Mouse (Mus musculus): ENCODE measurements around the gene Hoxa9. TPM values are rescaled to one million over a fixed set of nuclear protein-coding genes. Genes with fewer than 3 reads are reported as not detected.

The Hoxa9 gene
- polyA plus RNA-seq, 1 experiment from 2014 or later: 0.13 TPM

GRCm38 (mm10) chr6:52239625-52240388 is 8.9 kb upstream of the Hoxa9 start:
- Histone ChIP-seq H3K36me3 (ENCODE audit: control insufficient read depth, insufficient read depth) (no peaks in the 10 kb centered on the region), H3K27me3 (ENCODE audit: control insufficient read depth, insufficient read depth, low read depth, low read length) (peaks cover 97% of the 10 kb centered on the region), H3K4me2 (ENCODE audit: low read depth, low read length) (no peak overlapping the region), H3K4me1 (ENCODE audit: control insufficient read depth, low read depth, low read length) (no peaks in the 10 kb centered on the region; the same call in 1 of the 2 replicates), H3K4me3 (ENCODE audit: low read depth, low read length) (no peak overlapping the region), H3K9me3 (replicated peaks; ENCODE audit: control insufficient read depth, low read length) (no peaks in the 10 kb centered on the region), H3K27ac (ENCODE audit: low read length) (no peak overlapping the region), H3K9ac (ENCODE audit: low read depth, low read length) (no peak overlapping the region)
- ATAC-seq (ENCODE audit: low read depth): no peak
- WGBS (ENCODE audit: insufficient replicate concordance): 3% methylated on average over 30 of the region's 30 CpGs

GRCm38 (mm10) chr6:52238976-52239375 is 8.1 kb upstream of the Hoxa9 start:
- Histone ChIP-seq H3K36me3 (ENCODE audit: control insufficient read depth, insufficient read depth) (no peaks in the 10 kb centered on the region), H3K9ac (ENCODE audit: low read depth, low read length) (no peak overlapping the region), H3K27me3 (ENCODE audit: control insufficient read depth, insufficient read depth, low read depth, low read length) (peaks cover 97% of the 10 kb centered on the region), H3K4me1 (ENCODE audit: control insufficient read depth, low read depth, low read length) (no peaks in the 10 kb centered on the region; the same call in 1 of the 2 replicates), H3K4me2 (ENCODE audit: low read depth, low read length) (no peak overlapping the region), H3K4me3 (ENCODE audit: low read depth, low read length) (no peak overlapping the region), H3K27ac (ENCODE audit: low read length) (no peak overlapping the region), H3K9me3 (replicated peaks; ENCODE audit: control insufficient read depth, low read length) (no peaks in the 10 kb centered on the region)
- WGBS (ENCODE audit: insufficient replicate concordance): 8% methylated on average over 7 of the region's 7 CpGs
- no peak for ATAC-seq (ENCODE audit: low read depth)

GRCm38 (mm10) chr6:52238155-52238545 is 7.3 kb upstream of the Hoxa9 start:
- whole genome bisulfite sequencing (ENCODE audit: insufficient replicate concordance): 4% methylated on average over 7 of the region's 7 CpGs
- no peak overlapping the region for H3K27ac ChIP-seq (ENCODE audit: low read length)
- no peaks in the 10 kb centered on the region; the same call in 1 of the 2 replicates for H3K4me1 ChIP-seq (ENCODE audit: control insufficient read depth, low read depth, low read length)
- H3K27me3 ChIP-seq (ENCODE audit: control insufficient read depth, insufficient read depth, low read depth, low read length): peaks cover 97% of the 10 kb centered on the region
- H3K4me2 ChIP-seq (ENCODE audit: low read depth, low read length): no peak overlapping the region
- no peaks in the 10 kb centered on the region for H3K36me3 ChIP-seq (ENCODE audit: control insufficient read depth, insufficient read depth)
- H3K9me3 ChIP-seq (replicated peaks; ENCODE audit: control insufficient read depth, low read length): no peaks in the 10 kb centered on the region
- ATAC-seq (ENCODE audit: low read depth): no peak
- no peak overlapping the region for H3K9ac ChIP-seq (ENCODE audit: low read depth, low read length)
- H3K4me3 ChIP-seq (ENCODE audit: low read depth, low read length): no peak overlapping the region

- no peak for ATAC-seq (ENCODE audit: low read depth)
- no peaks in the 10 kb centered on the region for H3K9me3 ChIP-seq (replicated peaks; ENCODE audit: control insufficient read depth, low read length)
- H3K4me3 ChIP-seq (ENCODE audit: low read depth, low read length): no peak overlapping the region
- H3K36me3 ChIP-seq (ENCODE audit: control insufficient read depth, insufficient read depth): no peaks in the 10 kb centered on the region
- H3K4me2 ChIP-seq (ENCODE audit: low read depth, low read length): no peak overlapping the region
- peaks cover 97% of the 10 kb centered on the region for H3K27me3 ChIP-seq (ENCODE audit: control insufficient read depth, insufficient read depth, low read depth, low read length)
- H3K27ac ChIP-seq (ENCODE audit: low read length): no peak overlapping the region
- WGBS (ENCODE audit: insufficient replicate concordance): 27% methylated on average over 10 of the region's 10 CpGs
- H3K4me1 ChIP-seq (ENCODE audit: control insufficient read depth, low read depth, low read length): no peaks in the 10 kb centered on the region; the same call in 1 of the 2 replicates
- H3K9ac ChIP-seq (ENCODE audit: low read depth, low read length): no peak overlapping the region
Measured at GRCm38 (mm10) chr6:52237346-52238154, 6.7 kb upstream of the Hoxa9 start.

- peaks cover 98% of the 10 kb centered on the region for H3K27me3 ChIP-seq (ENCODE audit: control insufficient read depth, insufficient read depth, low read depth, low read length)
- no peak overlapping the region for H3K9ac ChIP-seq (ENCODE audit: low read depth, low read length)
- no peaks in the 10 kb centered on the region for H3K9me3 ChIP-seq (replicated peaks; ENCODE audit: control insufficient read depth, low read length)
- no peak for ATAC-seq (ENCODE audit: low read depth)
- H3K4me2 ChIP-seq (ENCODE audit: low read depth, low read length): no peak overlapping the region
- H3K4me1 ChIP-seq (ENCODE audit: control insufficient read depth, low read depth, low read length): no peaks in the 10 kb centered on the region; the same call in 1 of the 2 replicates
- H3K27ac ChIP-seq (ENCODE audit: low read length): no peak overlapping the region
- no peaks in the 10 kb centered on the region for H3K36me3 ChIP-seq (ENCODE audit: control insufficient read depth, insufficient read depth)
- WGBS (ENCODE audit: insufficient replicate concordance): 28% methylated on average over 3 of the region's 3 CpGs
- no peak overlapping the region for H3K4me3 ChIP-seq (ENCODE audit: low read depth, low read length)
Measured at GRCm38 (mm10) chr6:52236806-52237205, 5.9 kb upstream of the Hoxa9 start.

- H3K4me1 ChIP-seq (ENCODE audit: control insufficient read depth, low read depth, low read length): no peaks in the 10 kb centered on the region; the same call in 1 of the 2 replicates
- peaks cover 96% of the 10 kb centered on the region for H3K27me3 ChIP-seq (ENCODE audit: control insufficient read depth, insufficient read depth, low read depth, low read length)
- no peak overlapping the region for H3K4me3 ChIP-seq (ENCODE audit: low read depth, low read length)
- H3K9ac ChIP-seq (ENCODE audit: low read depth, low read length): no peak overlapping the region
- no peak for ATAC-seq (ENCODE audit: low read depth)
- H3K27ac ChIP-seq (ENCODE audit: low read length): no peak overlapping the region
- WGBS (ENCODE audit: insufficient replicate concordance): 24% methylated on average over 6 of the region's 6 CpGs
- H3K4me2 ChIP-seq (ENCODE audit: low read depth, low read length): no peak overlapping the region
- no peaks in the 10 kb centered on the region for H3K9me3 ChIP-seq (replicated peaks; ENCODE audit: control insufficient read depth, low read length)
- no peaks in the 10 kb centered on the region for H3K36me3 ChIP-seq (ENCODE audit: control insufficient read depth, insufficient read depth)
Measured at GRCm38 (mm10) chr6:52235866-52236265, 5.0 kb upstream of the Hoxa9 start.

- no peaks in the 10 kb centered on the region for H3K36me3 ChIP-seq (ENCODE audit: control insufficient read depth, insufficient read depth)
- H3K4me3 ChIP-seq (ENCODE audit: low read depth, low read length): no peak overlapping the region
- H3K27ac ChIP-seq (ENCODE audit: low read length): no peak overlapping the region
- no peaks in the 10 kb centered on the region for H3K4me1 ChIP-seq (ENCODE audit: control insufficient read depth, low read depth, low read length)
- WGBS (ENCODE audit: insufficient replicate concordance): 37% methylated on average over 9 of the region's 9 CpGs
- H3K9me3 ChIP-seq (replicated peaks; ENCODE audit: control insufficient read depth, low read length): no peaks in the 10 kb centered on the region
- peaks cover 96% of the 10 kb centered on the region for H3K27me3 ChIP-seq (ENCODE audit: control insufficient read depth, insufficient read depth, low read depth, low read length)
- H3K4me2 ChIP-seq (ENCODE audit: low read depth, low read length): no peak overlapping the region
- ATAC-seq (ENCODE audit: low read depth): no peak
- no peak overlapping the region for H3K9ac ChIP-seq (ENCODE audit: low read depth, low read length)
Measured at GRCm38 (mm10) chr6:52235267-52235666, 4.4 kb upstream of the Hoxa9 start.

GRCm38 (mm10) chr6:52234428-52235140 is 3.7 kb upstream of the Hoxa9 start:
- H3K9ac ChIP-seq (ENCODE audit: low read depth, low read length): no peak overlapping the region
- H3K27me3 ChIP-seq (ENCODE audit: control insufficient read depth, insufficient read depth, low read depth, low read length): peaks cover 96% of the 10 kb centered on the region
- no peak overlapping the region for H3K27ac ChIP-seq (ENCODE audit: low read length)
- no peaks in the 10 kb centered on the region for H3K4me1 ChIP-seq (ENCODE audit: control insufficient read depth, low read depth, low read length)
- no peaks in the 10 kb centered on the region for H3K9me3 ChIP-seq (replicated peaks; ENCODE audit: control insufficient read depth, low read length)
- WGBS (ENCODE audit: insufficient replicate concordance): 2% methylated on average over 57 of the region's 68 CpGs
- no peaks in the 10 kb centered on the region for H3K36me3 ChIP-seq (ENCODE audit: control insufficient read depth, insufficient read depth)
- no peak overlapping the region for H3K4me3 ChIP-seq (ENCODE audit: low read depth, low read length)
- H3K4me2 ChIP-seq (ENCODE audit: low read depth, low read length): no peak overlapping the region
- ATAC-seq (ENCODE audit: low read depth): no peak

Measured in liver, embryonic 16.5 days (tissue).